Mouse (Mus musculus): ENCODE data around the gene Dlx3.

Dlx3 gene

DNA sequence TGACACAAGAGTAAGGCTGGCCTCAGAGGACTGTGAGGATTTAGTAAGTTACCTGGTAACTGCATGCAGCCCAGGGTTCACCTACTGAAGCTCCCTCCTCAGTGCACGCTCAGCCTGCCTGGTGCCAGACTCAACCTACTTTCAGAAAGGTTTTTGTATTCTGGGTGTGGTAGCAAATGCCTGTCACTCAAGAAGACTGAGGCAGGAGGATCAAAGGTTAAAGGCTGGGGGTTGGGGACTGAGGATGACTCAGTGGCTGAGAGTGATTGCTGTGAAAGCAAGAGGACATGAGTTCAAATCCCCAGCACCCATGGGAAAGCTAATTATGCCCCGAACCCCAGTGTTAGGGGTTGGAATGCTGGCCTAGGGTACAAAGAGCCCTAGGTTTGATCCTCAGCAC is 35.6 kb downstream of the Dlx3 start:
- no peak for DNase-seq (ENCODE audit: low read depth, low spot score)

DNA sequence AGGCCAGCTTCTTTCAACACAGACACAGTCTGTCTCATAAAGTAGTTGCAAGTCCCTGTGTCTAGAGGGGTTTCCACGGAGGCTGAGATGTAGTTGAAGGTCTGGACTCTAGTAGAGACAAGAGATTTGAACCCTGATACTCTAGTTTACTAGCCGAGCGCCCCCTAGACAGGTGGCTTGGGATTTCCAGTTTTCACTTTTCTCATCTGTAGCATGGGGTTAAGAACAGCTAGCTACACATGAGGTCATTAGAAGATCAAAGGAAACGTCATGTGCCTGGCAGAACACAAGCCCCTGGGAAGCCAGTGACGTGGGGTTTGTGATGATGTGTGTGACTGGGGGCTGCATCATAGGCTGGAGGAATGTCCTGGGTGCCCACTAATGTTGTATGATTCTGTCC is 37.4 kb downstream of the Dlx3 start:
- no peak for DNase-seq (ENCODE audit: low read depth, low spot score)

DNA sequence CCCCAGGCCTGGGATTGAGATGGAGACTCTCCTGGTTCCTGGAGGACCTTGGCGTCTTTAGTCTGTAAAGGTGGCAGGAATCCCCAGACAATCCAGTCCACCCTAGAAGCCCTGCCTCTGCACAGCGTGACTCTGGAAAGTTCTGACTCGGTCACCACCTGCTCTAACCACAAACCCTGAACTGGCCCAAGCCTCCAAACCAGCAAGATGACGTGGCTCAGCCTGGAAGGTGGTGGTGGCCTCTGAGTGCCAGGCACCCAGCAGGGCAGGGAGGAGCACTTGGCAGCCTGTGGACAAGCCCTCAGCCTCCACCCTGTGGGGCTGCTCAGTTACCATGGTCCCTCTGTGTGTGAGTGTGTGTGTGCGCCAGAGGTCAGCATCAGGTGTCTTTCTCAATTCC is 38.0 kb downstream of the Dlx3 start:
- no peak for DNase-seq (ENCODE audit: low read depth, low spot score)

DNA sequence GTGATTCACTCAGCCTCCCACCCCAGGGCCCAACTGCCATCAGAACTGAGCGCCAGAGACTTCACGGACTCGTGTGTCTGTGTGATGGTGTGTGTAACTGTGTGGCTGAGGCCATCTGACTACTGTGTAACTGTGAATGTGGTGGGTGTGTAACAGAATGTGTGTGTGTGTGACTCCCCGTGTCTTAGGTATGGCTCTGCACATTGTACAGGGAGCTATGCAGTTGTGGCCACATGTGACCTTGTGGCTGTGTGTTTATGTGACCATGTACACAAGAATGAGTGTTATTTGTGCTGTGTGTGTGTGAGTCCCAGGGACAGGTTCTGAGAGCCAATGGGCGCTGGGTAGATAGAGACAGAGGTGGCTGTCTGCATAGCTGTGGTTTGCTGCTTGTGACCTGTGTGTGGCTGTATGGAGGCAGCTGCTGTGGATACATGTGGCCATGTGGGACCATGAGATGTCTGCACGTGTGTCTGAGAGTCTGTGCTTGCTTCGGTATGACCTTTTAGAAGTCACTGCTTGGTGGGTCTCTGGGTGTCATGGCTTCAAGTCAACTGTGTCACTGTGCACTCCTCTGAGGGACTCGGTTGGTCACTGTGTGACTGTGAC is 39.9 kb downstream of the Dlx3 start:
- no peak for DNase-seq (ENCODE audit: low read depth, low spot score)

DNA sequence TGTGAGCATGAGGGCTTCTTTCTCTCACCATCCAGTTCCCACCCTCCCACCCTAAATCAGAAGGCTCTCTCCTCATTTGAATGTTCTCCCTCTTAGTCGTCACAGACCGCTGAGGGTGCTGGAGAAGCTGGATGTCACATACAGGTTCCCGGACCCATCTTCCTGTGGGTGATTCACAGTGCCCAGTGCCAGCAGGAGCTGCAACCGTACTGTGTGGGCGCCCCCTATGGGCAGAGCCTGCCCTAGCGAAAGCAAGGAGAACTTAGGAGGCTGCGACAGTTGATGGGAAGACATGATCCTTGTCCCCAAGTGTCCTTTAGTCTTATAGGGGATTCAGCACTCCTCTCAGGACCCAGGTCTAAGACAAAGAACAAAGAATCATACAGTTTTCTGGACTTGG is 40.8 kb downstream of the Dlx3 start:
- no peak for DNase-seq (ENCODE audit: low read depth, low spot score)

DNA sequence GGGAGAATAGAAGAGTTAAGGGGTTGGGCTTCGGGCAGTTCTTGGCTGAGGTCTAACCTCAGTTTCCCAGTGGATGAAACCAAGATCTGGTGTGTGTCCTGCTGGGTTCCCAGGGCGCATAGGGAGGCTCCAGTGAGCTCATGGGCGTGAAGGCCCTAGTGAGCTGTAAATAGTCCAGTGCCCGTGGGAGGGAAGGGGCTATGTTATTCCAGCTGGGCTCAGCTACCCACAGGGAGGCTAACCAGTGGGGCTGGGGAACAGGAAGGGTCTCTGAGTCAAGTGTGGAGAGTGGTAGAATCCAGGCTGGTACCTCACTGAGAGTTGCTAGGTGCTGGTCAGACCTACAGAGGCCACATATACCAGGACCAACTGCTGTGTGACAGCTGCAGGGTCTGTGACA is 41.8 kb downstream of the Dlx3 start:
- no peak for DNase-seq (ENCODE audit: low read depth, low spot score)

DNA sequence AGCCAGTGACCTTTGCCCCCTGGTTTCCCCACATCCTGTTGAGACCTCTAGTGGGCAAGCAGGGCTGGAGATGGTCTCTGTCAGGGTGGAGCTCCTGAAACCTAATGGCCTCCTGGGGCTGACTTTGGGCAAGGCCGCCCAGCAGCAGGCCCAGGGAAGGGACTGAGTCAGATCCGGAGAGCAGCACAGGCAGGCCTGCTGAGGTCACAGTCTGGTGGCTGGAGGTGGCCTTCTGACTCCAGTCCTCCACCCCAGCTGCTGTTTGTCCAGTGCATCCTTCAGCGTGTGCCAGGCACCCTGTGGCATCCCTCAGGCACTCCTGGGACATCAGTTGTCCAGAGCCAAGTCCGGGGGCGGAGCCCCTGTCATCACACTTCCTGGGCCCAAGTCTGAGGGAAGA is 45.9 kb downstream of the Dlx3 start:
- no peak for DNase-seq (ENCODE audit: low read depth, low spot score)
